Mouse (Mus musculus): Measurements from ENCODE around the gene Prss40. TPM values are rescaled to one million over a fixed set of nuclear protein-coding genes. Genes with fewer than 3 reads are reported as not detected.

Prss40 gene
- polyA plus RNA-seq, 1 experiment from 2014 or later = not detected

- no peak for ATAC-seq (replicated peaks; ENCODE audit: insufficient number of reproducible peaks, insufficient read depth, low FRiP score, low read depth)
- no peak overlapping the region for H3K4me3 ChIP-seq
- no peaks in the 10 kb centered on the region for H3K36me3 ChIP-seq
- no peak overlapping the region for H3K4me2 ChIP-seq
- no peak overlapping the region for H3K27ac ChIP-seq
- H3K4me1 ChIP-seq (replicated peaks) = peaks cover 6% of the 10 kb centered on the region; the same call in 1 of the 2 replicates
- no peaks in the 10 kb centered on the region for H3K9me3 ChIP-seq (replicated peaks)
- H3K27me3 ChIP-seq = no peaks in the 10 kb centered on the region
- no peak overlapping the region for H3K9ac ChIP-seq
- WGBS = 74% methylated on average over 4 of the region's 4 CpGs
Observed at GRCm38 (mm10) chr1:34505970-34506551, 54.7 kb downstream of the Prss40 start.

GRCm38 (mm10) chr1:34505307-34505706 lies 55.4 kb downstream of the Prss40 start:
- ATAC-seq (replicated peaks; ENCODE audit: insufficient number of reproducible peaks, insufficient read depth, low FRiP score, low read depth) = no peak
- H3K9me3 ChIP-seq (replicated peaks) = no peaks in the 10 kb centered on the region
- no peaks in the 10 kb centered on the region for H3K27me3 ChIP-seq
- H3K36me3 ChIP-seq = no peaks in the 10 kb centered on the region
- no peak overlapping the region for H3K4me3 ChIP-seq
- H3K4me1 ChIP-seq (replicated peaks) = peaks cover 2% of the 10 kb centered on the region; the same call in 1 of the 2 replicates
- H3K9ac ChIP-seq = no peak overlapping the region
- no peak overlapping the region for H3K27ac ChIP-seq
- 63% methylated on average over 7 of the region's 7 CpGs for WGBS
- no peak overlapping the region for H3K4me2 ChIP-seq

- no peak overlapping the region for H3K4me2 ChIP-seq
- no peak overlapping the region for H3K9ac ChIP-seq
- ATAC-seq (replicated peaks; ENCODE audit: insufficient number of reproducible peaks, insufficient read depth, low FRiP score, low read depth) = no peak
- H3K9me3 ChIP-seq (replicated peaks) = no peaks in the 10 kb centered on the region
- no peak overlapping the region for H3K27ac ChIP-seq
- WGBS = 65% methylated on average over 3 of the region's 3 CpGs
- H3K4me1 ChIP-seq (replicated peaks) = no peaks in the 10 kb centered on the region
- no peak overlapping the region for H3K4me3 ChIP-seq
- no peaks in the 10 kb centered on the region for H3K27me3 ChIP-seq
- no peaks in the 10 kb centered on the region for H3K36me3 ChIP-seq
Observed at GRCm38 (mm10) chr1:34502991-34503390, 57.8 kb downstream of the Prss40 start.

Other genes with a start within 250 kb of the Prss40 start
- gene Ccdc115, start 121.3 kb downstream of the Prss40 start, polyA plus RNA-seq (2015; fragmentation: Nextera tagmentation; extraction: Ambion mirVana) = 41.4 and 44.3 TPM in 2 replicates
- 50.2 and 63.2 TPM in 2 replicates for gene Imp4, start 121.1 kb downstream of the Prss40 start, polyA plus RNA-seq (2015; fragmentation: Nextera tagmentation; extraction: Ambion mirVana)
- gene Ptpn18, start 101.2 kb downstream of the Prss40 start, polyA plus RNA-seq (2015; fragmentation: Nextera tagmentation; extraction: Ambion mirVana) = 12.0 and 17.9 TPM in 2 replicates
- gene Prss39, start 62.5 kb downstream of the Prss40 start, polyA plus RNA-seq (2015; fragmentation: Nextera tagmentation; extraction: Ambion mirVana) = not detected in 2 replicates
- 0.18 TPM in 1 of 2 replicates, not detected in the other for gene Cfc1, start 25.3 kb downstream of the Prss40 start, polyA plus RNA-seq (2015; fragmentation: Nextera tagmentation; extraction: Ambion mirVana)
- gene Amer3, start 18.7 kb upstream of the Prss40 start, polyA plus RNA-seq (2015; fragmentation: Nextera tagmentation; extraction: Ambion mirVana) = 0.04 and 0.19 TPM in 2 replicates